Mouse (Mus musculus): ENCODE results near the gene Vti1a. TPM values are rescaled to one million over a fixed set of nuclear protein-coding genes. Genes with fewer than 3 reads are reported as not detected.

Gene Vti1a
- polyA plus RNA-seq, 1 experiment from 2014 or later: 27.8 TPM

- Histone ChIP-seq H3K4me1 (no peaks in the 10 kb centered on the region), H3K9ac (no peak overlapping the region), H3K9me3 (no peaks in the 10 kb centered on the region), H3K4me3 (no peak overlapping the region), H3K36me3 (no peaks in the 10 kb centered on the region), H3K27me3 (no peaks in the 10 kb centered on the region), H3K4me2 (no peak overlapping the region), H3K27ac (no peak overlapping the region)
- no peak for ATAC-seq (ENCODE audit: borderline replicate concordance, extremely low read depth, low FRiP score, low TSS enrichment)
- WGBS: 75% methylated on average over 7 of the region's 7 CpGs
Observed at GRCm38 (mm10) chr19:55652693-55653265, 336.7 kb downstream of the Vti1a start.

GRCm38 (mm10) chr19:55660165-55660564, 344.1 kb downstream of the Vti1a start:
- no peaks in the 10 kb centered on the region for H3K27me3 ChIP-seq
- no peaks in the 10 kb centered on the region for H3K9me3 ChIP-seq
- ATAC-seq (ENCODE audit: borderline replicate concordance, extremely low read depth, low FRiP score, low TSS enrichment): no peak
- no peak overlapping the region for H3K27ac ChIP-seq
- no peak overlapping the region for H3K4me2 ChIP-seq
- no peaks in the 10 kb centered on the region for H3K4me1 ChIP-seq
- no peaks in the 10 kb centered on the region for H3K36me3 ChIP-seq
- H3K4me3 ChIP-seq: no peak overlapping the region
- H3K9ac ChIP-seq: no peak overlapping the region
- WGBS: 83% methylated on average over 11 of the region's 11 CpGs

- ATAC-seq (ENCODE audit: borderline replicate concordance, extremely low read depth, low FRiP score, low TSS enrichment): no peak
- no peak overlapping the region for H3K4me2 ChIP-seq
- H3K36me3 ChIP-seq: no peaks in the 10 kb centered on the region
- H3K9ac ChIP-seq: no peak overlapping the region
- no peaks in the 10 kb centered on the region for H3K9me3 ChIP-seq
- H3K27me3 ChIP-seq: no peaks in the 10 kb centered on the region
- H3K4me3 ChIP-seq: no peak overlapping the region
- no peak overlapping the region for H3K27ac ChIP-seq
- WGBS: 48% methylated on average over 5 of the region's 5 CpGs
- H3K4me1 ChIP-seq: no peaks in the 10 kb centered on the region
Observed at GRCm38 (mm10) chr19:55662521-55663223, 346.6 kb downstream of the Vti1a start.

- Histone ChIP-seq H3K36me3 (no peaks in the 10 kb centered on the region), H3K27ac (no peak overlapping the region), H3K9me3 (no peaks in the 10 kb centered on the region), H3K4me1 (no peaks in the 10 kb centered on the region), H3K4me3 (no peak overlapping the region), H3K9ac (no peak overlapping the region), H3K27me3 (no peaks in the 10 kb centered on the region), H3K4me2 (no peak overlapping the region)
- ATAC-seq (ENCODE audit: borderline replicate concordance, extremely low read depth, low FRiP score, low TSS enrichment): no peak
- WGBS: 70% methylated on average over 9 of the region's 9 CpGs
Observed at GRCm38 (mm10) chr19:55667787-55668186, 351.7 kb downstream of the Vti1a start.

- Histone ChIP-seq H3K9ac (no peak overlapping the region), H3K27me3 (no peaks in the 10 kb centered on the region), H3K36me3 (no peaks in the 10 kb centered on the region), H3K9me3 (no peaks in the 10 kb centered on the region), H3K4me2 (no peak overlapping the region), H3K4me3 (no peak overlapping the region), H3K4me1 (no peaks in the 10 kb centered on the region), H3K27ac (no peak overlapping the region)
- WGBS: 52% methylated on average over 9 of the region's 9 CpGs
- no peak for ATAC-seq (ENCODE audit: borderline replicate concordance, extremely low read depth, low FRiP score, low TSS enrichment)
Observed at GRCm38 (mm10) chr19:55668896-55669295, 352.8 kb downstream of the Vti1a start.

Other genes with a start within 250 kb of the Vti1a start
- 28.7 and 29.2 TPM in 2 replicates for gene Gpam, start 189.1 kb upstream of the Vti1a start, polyA plus RNA-seq (2015; fragmentation: Nextera tagmentation; extraction: Ambion mirVana)
- 0.15 TPM in 1 of 2 replicates, not detected in the other for gene Tectb, start 135.6 kb upstream of the Vti1a start, polyA plus RNA-seq (2015; fragmentation: Nextera tagmentation; extraction: Ambion mirVana)
- gene Gucy2g, start 75.1 kb upstream of the Vti1a start, polyA plus RNA-seq (2015; fragmentation: Nextera tagmentation; extraction: Ambion mirVana): 0.05 TPM in 1 of 2 replicates, not detected in the other
- 81.8 and 83.7 TPM in 2 replicates for gene Acsl5, start 64.4 kb upstream of the Vti1a start, polyA plus RNA-seq (2015; fragmentation: Nextera tagmentation; extraction: Ambion mirVana)
- gene Zdhhc6, start 263 bp upstream of the Vti1a start, polyA plus RNA-seq (2015; fragmentation: Nextera tagmentation; extraction: Ambion mirVana): 101 and 105 TPM in 2 replicates